Mouse (Mus musculus): ENCODE measurements around the gene Ppt2. TPM values are rescaled to one million over a fixed set of nuclear protein-coding genes. Genes with fewer than 3 reads are reported as not detected.

Ppt2 gene
- polyA plus RNA-seq, 1 experiment, result 16.6 TPM

DNA sequence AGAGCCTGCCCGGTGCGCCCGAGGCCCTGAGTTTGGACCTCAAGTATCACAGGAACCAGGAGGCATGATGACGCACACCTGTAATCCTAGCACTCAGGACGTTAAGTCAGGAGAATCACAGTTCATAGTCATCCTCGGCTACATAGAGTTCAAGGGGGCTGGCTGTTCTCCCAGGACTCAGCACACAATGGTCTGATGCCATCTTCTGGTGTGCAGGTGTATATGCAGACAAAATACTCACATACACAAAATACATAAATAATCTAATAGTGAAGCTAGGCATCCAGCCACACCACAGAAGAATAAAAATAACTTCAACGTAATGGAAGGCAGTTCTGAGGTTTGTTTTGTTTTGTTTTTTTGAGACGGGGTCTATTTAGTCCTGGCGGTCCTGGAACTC is 5.1 kb downstream of the Ppt2 start:
- Histone ChIP-seq H3K27ac (ENCODE audit: control insufficient read depth, insufficient read depth, low read depth, low read length, poor library complexity) (no peak overlapping the region), H3K4me1 (ENCODE audit: control insufficient read depth, insufficient read depth, low read length) (no peaks in the 10 kb centered on the region), H3K4me3 (replicated peaks; ENCODE audit: control insufficient read depth, low read depth, low read length) (no peak overlapping the region)
- 84% methylated on average over 9 of the region's 9 CpGs for WGBS
- no peak for TF ChIP-seq CTCF (IDR thresholded peaks at IDR 0.05; ENCODE audit: control insufficient read depth, insufficient read depth, low read length)
- no peak for TF ChIP-seq POLR2A (IDR thresholded peaks at IDR 0.05; ENCODE audit: borderline replicate concordance, control insufficient read depth, low read depth, low read length)

DNA sequence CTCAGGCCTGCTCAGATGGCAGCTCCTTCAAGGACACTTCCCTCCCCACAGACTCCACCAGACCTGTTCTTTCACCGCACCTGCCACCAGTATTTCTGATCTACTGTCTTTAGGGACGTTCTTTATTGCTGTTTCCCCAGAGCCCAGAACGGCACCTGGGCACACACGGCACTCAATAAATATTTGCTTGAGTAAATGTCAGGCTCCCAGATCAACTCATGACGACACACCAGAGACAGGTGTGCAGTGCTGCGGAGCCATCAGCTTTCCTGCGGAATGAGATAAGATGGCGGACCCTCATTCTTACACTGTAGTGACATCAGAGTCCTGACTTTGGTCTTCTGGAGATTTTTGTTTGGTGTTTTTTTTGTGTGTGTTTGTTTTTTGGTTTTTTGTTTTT is 7.3 kb downstream of the Ppt2 start:
- H3K27ac ChIP-seq (ENCODE audit: control insufficient read depth, insufficient read depth, low read depth, low read length, poor library complexity), result no peak overlapping the region
- H3K4me3 ChIP-seq (replicated peaks; ENCODE audit: control insufficient read depth, low read depth, low read length), result no peak overlapping the region
- 89% methylated on average over 8 of the region's 8 CpGs for WGBS
- no peak for TF ChIP-seq POLR2A (IDR thresholded peaks at IDR 0.05; ENCODE audit: borderline replicate concordance, control insufficient read depth, low read depth, low read length)
- no peak for TF ChIP-seq CTCF (IDR thresholded peaks at IDR 0.05; ENCODE audit: control insufficient read depth, insufficient read depth, low read length)
- no peaks in the 10 kb centered on the region for H3K4me1 ChIP-seq (ENCODE audit: control insufficient read depth, insufficient read depth, low read length)

DNA sequence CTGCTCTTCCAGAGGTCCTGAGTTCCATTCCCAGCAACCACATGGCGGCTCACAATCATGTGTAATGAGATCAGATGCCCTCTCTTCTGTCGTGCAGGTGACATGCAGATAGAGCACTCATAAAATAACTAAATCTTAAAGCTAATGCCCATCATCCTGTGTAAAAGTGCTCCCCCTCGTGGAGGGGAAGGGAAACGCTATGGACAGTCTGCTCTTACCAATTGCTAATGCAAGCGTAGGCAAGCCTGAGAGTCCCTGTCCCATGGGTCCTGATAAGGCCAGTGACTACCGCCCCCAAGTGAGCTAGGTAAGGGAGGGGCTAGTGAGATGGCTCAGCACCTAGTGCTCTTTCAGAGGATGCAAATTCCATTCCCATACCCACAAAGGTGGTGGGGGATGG is 9.3 kb downstream of the Ppt2 start:
- H3K4me3 ChIP-seq (replicated peaks; ENCODE audit: control insufficient read depth, low read depth, low read length), result no peak overlapping the region
- WGBS, result 9% methylated on average over 6 of the region's 6 CpGs
- TF ChIP-seq POLR2A (IDR thresholded peaks at IDR 0.05; ENCODE audit: borderline replicate concordance, control insufficient read depth, low read depth, low read length) (no peak), CTCF (IDR thresholded peaks at IDR 0.05; ENCODE audit: control insufficient read depth, insufficient read depth, low read length) (peak; percentile 75)
- H3K4me1 ChIP-seq (ENCODE audit: control insufficient read depth, insufficient read depth, low read length), result no peaks in the 10 kb centered on the region
- no peak overlapping the region for H3K27ac ChIP-seq (ENCODE audit: control insufficient read depth, insufficient read depth, low read depth, low read length, poor library complexity)

DNA sequence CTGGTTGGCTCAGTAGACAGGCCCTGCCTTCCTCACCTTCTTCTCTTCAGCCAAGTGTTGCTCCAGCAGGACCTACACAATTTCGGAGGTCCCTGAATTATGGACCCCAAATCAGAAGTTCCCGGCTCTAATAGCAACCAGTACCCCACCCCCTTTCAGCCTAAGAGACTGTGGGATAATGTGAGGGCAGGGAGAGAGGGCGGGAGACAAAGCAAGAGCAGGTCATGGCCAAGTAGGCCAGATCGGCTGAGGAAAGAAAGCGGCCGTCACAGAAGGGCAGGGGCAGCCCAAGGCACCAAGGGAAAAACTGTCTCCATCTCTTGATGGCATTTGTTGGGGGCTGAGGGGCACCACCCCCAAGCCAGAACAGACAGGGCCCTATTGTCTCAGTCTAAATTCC is 12.4 kb downstream of the Ppt2 start, which contains the start of gene Egfl8:
Gene Egfl8 (minus strand): TSS at position 101 of the 400 bp plus-strand sequence.
- Histone ChIP-seq H3K4me3 (replicated peaks; ENCODE audit: control insufficient read depth, low read depth, low read length) (no peak within 1 kb of the TSS), H3K27ac (ENCODE audit: control insufficient read depth, insufficient read depth, low read depth, low read length, poor library complexity) (no peak within 1 kb of the TSS), H3K4me1 (ENCODE audit: control insufficient read depth, insufficient read depth, low read length) (no peaks in the 10 kb centered on the region; the same call in 1 of the 2 replicates)
- TF ChIP-seq CTCF (IDR thresholded peaks at IDR 0.05; ENCODE audit: control insufficient read depth, insufficient read depth, low read length), result no peak
- no peak for TF ChIP-seq POLR2A (IDR thresholded peaks at IDR 0.05; ENCODE audit: borderline replicate concordance, control insufficient read depth, low read depth, low read length)
- WGBS, result 79% methylated on average over 6 of the region's 6 CpGs

DNA sequence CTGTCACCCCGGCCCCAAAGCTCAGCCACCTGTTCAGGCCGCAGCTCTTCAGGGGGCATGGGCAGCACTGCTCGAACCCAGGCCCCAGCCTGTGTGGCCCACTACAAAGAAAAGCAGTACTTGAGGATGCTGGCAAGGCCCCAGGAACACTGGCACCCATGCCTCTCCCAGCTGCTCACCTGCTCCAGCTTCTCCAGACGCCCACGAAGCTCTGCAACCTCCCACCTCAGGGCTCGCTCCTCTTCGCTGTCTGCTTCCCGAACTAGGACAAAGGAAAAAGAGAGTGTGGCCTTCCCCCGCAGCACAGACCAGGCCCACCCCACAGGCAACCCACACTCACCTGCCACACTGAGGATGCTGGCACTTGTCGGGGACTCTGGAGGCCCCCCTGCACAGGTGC is 14.5 kb downstream of the Ppt2 start:
- TF ChIP-seq POLR2A (IDR thresholded peaks at IDR 0.05; ENCODE audit: borderline replicate concordance, control insufficient read depth, low read depth, low read length) (no peak), CTCF (IDR thresholded peaks at IDR 0.05; ENCODE audit: control insufficient read depth, insufficient read depth, low read length) (no peak)
- Histone ChIP-seq H3K4me3 (replicated peaks; ENCODE audit: control insufficient read depth, low read depth, low read length) (no peak overlapping the region), H3K4me1 (ENCODE audit: control insufficient read depth, insufficient read depth, low read length) (peaks cover 2% of the 10 kb centered on the region; the same call in 1 of the 2 replicates), H3K27ac (ENCODE audit: control insufficient read depth, insufficient read depth, low read depth, low read length, poor library complexity) (no peak overlapping the region)
- 84% methylated on average over 10 of the region's 10 CpGs for WGBS

DNA sequence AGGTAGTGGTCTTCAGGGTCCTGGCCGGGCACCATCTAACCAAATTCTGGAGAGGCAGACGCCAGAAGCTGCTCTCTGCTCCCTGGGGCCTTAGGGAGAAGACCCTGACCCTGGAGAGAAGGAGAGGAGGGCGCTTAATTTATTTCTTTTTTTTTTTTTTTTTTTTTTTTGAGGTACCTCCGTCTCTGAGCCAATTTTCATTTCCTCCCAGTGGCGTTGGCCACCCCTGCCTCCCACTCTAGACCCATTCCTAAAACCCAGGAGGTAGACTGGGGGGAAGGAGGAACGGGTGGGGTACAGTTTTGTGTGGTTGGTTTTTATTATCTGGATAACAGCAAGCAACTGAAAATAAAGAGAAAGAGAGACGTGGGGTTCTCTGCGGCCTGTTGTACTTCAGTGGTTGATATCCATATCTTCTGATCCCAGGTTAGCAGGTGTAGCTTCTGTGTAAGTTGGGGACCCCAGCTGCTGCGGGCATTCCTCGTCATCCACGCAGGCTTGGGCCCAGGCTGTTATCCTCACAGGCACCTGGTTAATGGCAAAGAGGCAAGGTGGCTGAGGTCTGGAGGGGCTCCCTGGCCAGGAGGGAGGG is 15.2 kb downstream of the Ppt2 start:
- 57% methylated on average over 11 of the region's 11 CpGs for WGBS
- H3K4me1 ChIP-seq (ENCODE audit: control insufficient read depth, insufficient read depth, low read length), result peaks cover 2% of the 10 kb centered on the region; the same call in 1 of the 2 replicates
- no peak overlapping the region for H3K27ac ChIP-seq (ENCODE audit: control insufficient read depth, insufficient read depth, low read depth, low read length, poor library complexity)
- H3K4me3 ChIP-seq (replicated peaks; ENCODE audit: control insufficient read depth, low read depth, low read length), result no peak overlapping the region
- no peak for TF ChIP-seq CTCF (IDR thresholded peaks at IDR 0.05; ENCODE audit: control insufficient read depth, insufficient read depth, low read length)
- TF ChIP-seq POLR2A (IDR thresholded peaks at IDR 0.05; ENCODE audit: borderline replicate concordance, control insufficient read depth, low read depth, low read length), result no peak

DNA sequence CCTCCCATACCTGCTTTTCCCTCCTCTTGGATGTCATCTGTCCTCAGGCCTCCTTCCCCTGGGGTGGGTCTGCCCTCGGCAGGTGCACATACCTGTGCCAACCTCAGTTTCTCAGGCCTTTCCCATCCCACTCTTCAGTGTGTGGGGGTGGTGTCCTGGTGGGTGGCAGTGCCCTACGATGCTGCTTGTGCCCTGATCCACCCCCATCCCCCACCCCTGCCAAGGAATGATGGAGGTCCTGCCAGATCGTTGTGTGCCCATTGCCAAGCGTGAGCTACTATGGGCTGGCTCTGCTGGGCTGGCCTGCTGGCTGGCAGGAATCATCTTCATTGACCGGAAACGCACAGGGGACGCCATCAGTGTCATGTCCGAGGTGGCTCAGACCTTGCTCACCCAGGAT is 17.3 kb downstream of the Ppt2 start:
- whole genome bisulfite sequencing, result 91% methylated on average over 8 of the region's 8 CpGs

DNA sequence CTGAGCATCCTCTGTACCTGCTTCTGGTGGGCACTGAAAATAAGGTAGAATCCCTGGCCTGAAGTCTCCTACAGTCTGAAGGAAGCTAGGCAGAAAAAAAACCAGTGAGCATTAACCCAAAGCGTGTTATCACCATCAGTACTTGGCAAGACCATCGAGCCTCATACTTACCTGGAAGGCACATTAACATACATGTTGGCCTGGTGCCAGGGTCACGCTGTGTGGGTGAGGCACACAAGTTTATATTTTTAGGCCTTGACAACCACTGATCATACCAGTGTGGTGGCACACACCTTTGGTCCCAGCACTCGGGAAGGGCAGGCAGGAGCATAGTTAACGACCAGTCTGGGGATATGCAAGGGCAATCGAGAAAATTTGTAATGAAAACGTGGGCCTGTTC is 20.3 kb downstream of the Ppt2 start:
- 64% methylated on average over 7 of the region's 7 CpGs for WGBS
- Histone ChIP-seq H3K4me3 (replicated peaks; ENCODE audit: control insufficient read depth, low read depth, low read length) (no peak overlapping the region), H3K4me1 (ENCODE audit: control insufficient read depth, insufficient read depth, low read length) (peaks cover 8% of the 10 kb centered on the region; the same call in 1 of the 2 replicates), H3K27ac (ENCODE audit: control insufficient read depth, insufficient read depth, low read depth, low read length, poor library complexity) (no peak overlapping the region)
- no peak for TF ChIP-seq CTCF (IDR thresholded peaks at IDR 0.05; ENCODE audit: control insufficient read depth, insufficient read depth, low read length)
- TF ChIP-seq POLR2A (IDR thresholded peaks at IDR 0.05; ENCODE audit: borderline replicate concordance, control insufficient read depth, low read depth, low read length), result no peak

More for the DNA sequence above, 17.3 kb downstream of the Ppt2 start:
- Histone ChIP-seq H3K4me1 (ENCODE audit: control insufficient read depth, insufficient read depth, low read length) (peaks cover 8% of the 10 kb centered on the region; the same call in 1 of the 2 replicates), H3K27ac (ENCODE audit: control insufficient read depth, insufficient read depth, low read depth, low read length, poor library complexity) (no peak overlapping the region), H3K4me3 (replicated peaks; ENCODE audit: control insufficient read depth, low read depth, low read length) (no peak overlapping the region)
- no peak for TF ChIP-seq CTCF (IDR thresholded peaks at IDR 0.05; ENCODE audit: control insufficient read depth, insufficient read depth, low read length)
- 0 out of 2 replicates have a peak, but pooled peaks have one; percentile 22 for TF ChIP-seq POLR2A (IDR thresholded peaks at IDR 0.05; ENCODE audit: borderline replicate concordance, control insufficient read depth, low read depth, low read length)

Data from bone marrow, adult 2 months (tissue).